Comparison of ENCODE assay signal across 9 mouse cellular contexts in the genomic region with DNA sequence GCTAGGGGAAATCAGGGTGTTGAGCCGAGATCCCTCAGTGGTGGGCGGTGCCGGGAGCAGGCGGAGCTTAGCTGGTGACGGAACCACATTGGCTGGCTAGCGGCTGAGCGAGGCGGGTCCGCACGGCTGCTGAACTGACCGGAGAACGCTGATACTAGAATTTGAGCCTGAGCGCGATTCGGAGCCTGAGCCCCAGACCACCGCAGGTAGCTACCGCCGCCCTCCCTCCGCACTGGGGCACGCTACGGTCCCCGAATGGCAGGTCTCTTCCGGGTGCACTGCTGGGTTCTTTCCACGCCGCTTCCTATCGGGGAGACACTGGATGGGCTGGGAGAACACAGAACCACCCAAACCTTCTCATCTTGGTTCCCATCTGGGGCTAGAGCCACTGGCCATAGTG. TPM values are rescaled to one million over a fixed set of nuclear protein-coding genes. Genes with fewer than 3 reads are reported as not detected.
A peak's percentile ranks its signal among the peaks of the same experiment; 100 is the strongest.
DNase-seq lines count a peak whose midpoint lies in the region; ATAC-seq and TF ChIP-seq lines count a peak whose summit lies in the region.
"Had no signal": no experiment of that assay in that cellular context is flagged by ENCODE, and none has a peak within 500 bp of the region (broad histone marks: within the 10 kb centered on the region; RNA-seq: fewer than 3 reads in every experiment).

Aldh1b1 (plus strand) TSS at position 59 of the 400 bp plus-strand sequence.

- peak within 1 kb of the TSS; percentile 78 for H3K4me3 ChIP-seq in bone marrow, adult 2 months (replicated peaks; ENCODE audit: control insufficient read depth, low read depth, low read length)
- peak within 1 kb of the TSS; percentile 61 for H3K4me3 ChIP-seq in forebrain, embryonic 16.5 days (replicated peaks; ENCODE audit: low read length)
- peak within 1 kb of the TSS; percentile 58 for H3K4me3 ChIP-seq in liver, embryonic 16.5 days (ENCODE audit: low read depth, low read length)
- H3K4me3 ChIP-seq in neural tube, embryonic 11.5 days (ENCODE audit: low read depth, low read length) = peak within 1 kb of the TSS; percentile 39
- H3K4me3 ChIP-seq in stomach, embryonic 16.5 days (replicated peaks; ENCODE audit: low read length) = peak within 1 kb of the TSS; percentile 57

- no peak for TF ChIP-seq CTCF in bone marrow, adult 2 months (IDR thresholded peaks at IDR 0.05; ENCODE audit: control insufficient read depth, insufficient read depth, low read length)

- H3K9me3 ChIP-seq in forebrain, embryonic 16.5 days (ENCODE audit: control insufficient read depth, low read length) = no peaks in the 10 kb centered on the region
- H3K9me3 ChIP-seq in liver, embryonic 16.5 days (replicated peaks; ENCODE audit: control insufficient read depth, low read length) = no peaks in the 10 kb centered on the region
- H3K9me3 ChIP-seq in neural tube, embryonic 11.5 days (ENCODE audit: control insufficient read depth, low read length) = no peaks in the 10 kb centered on the region
- no peaks in the 10 kb centered on the region for H3K9me3 ChIP-seq in stomach, embryonic 16.5 days (replicated peaks; ENCODE audit: control insufficient read depth, low read length)

- TF ChIP-seq POLR2A in bone marrow, adult 2 months (IDR thresholded peaks at IDR 0.05; ENCODE audit: borderline replicate concordance, control insufficient read depth, low read depth, low read length) = peak; percentile 20; the same call in 1 of the 2 replicates

- intact Hi-C loops in heart, postnatal 25 days (cut with DNase I) = no loop called here

- peak within 1 kb of the TSS; percentile 71 for H3K4me2 ChIP-seq in forebrain, embryonic 16.5 days (ENCODE audit: low read length)
- H3K4me2 ChIP-seq in liver, embryonic 16.5 days (ENCODE audit: low read depth, low read length) = peak within 1 kb of the TSS; percentile 56
- peak within 1 kb of the TSS; percentile 70 for H3K4me2 ChIP-seq in neural tube, embryonic 11.5 days (ENCODE audit: low read depth)
- H3K4me2 ChIP-seq in stomach, embryonic 16.5 days (ENCODE audit: low read depth, low read length) = peak within 1 kb of the TSS; percentile 84

- ATAC-seq in forebrain, embryonic 16.5 days = peak; percentile 93
- ATAC-seq in liver, embryonic 16.5 days (ENCODE audit: low read depth) = peak; percentile 80
- ATAC-seq in neural tube, embryonic 11.5 days (ENCODE audit: insufficient read depth, low FRiP score, low TSS enrichment) = peak; percentile 73; the same call in 1 of the 2 replicates
- peak; percentile 78 for ATAC-seq in stomach, embryonic 16.5 days (ENCODE audit: insufficient read depth, low FRiP score)
- ATAC-seq: Patski had no signal

- under 1% methylated on average over 26 of the region's 26 CpGs for WGBS in bone marrow, adult 2 months
- WGBS in forebrain, embryonic 16.5 days = 0% methylated on average over 26 of the region's 26 CpGs
- WGBS in large intestine, adult 2 months = 2% methylated on average over 26 of the region's 26 CpGs
- under 1% methylated on average over 26 of the region's 26 CpGs for WGBS in liver, embryonic 16.5 days (ENCODE audit: insufficient replicate concordance)
- under 1% methylated on average over 26 of the region's 26 CpGs for WGBS in neural tube, embryonic 11.5 days
- 1% methylated on average over 26 of the region's 26 CpGs for WGBS in stomach, embryonic 16.5 days

- H3K27ac ChIP-seq in bone marrow, adult 2 months (ENCODE audit: control insufficient read depth, insufficient read depth, low read depth, low read length, poor library complexity) = no peak within 1 kb of the TSS
- H3K27ac ChIP-seq in forebrain, embryonic 16.5 days (ENCODE audit: low read length) = peak within 1 kb of the TSS; percentile 39; the same call in 1 of the 2 replicates
- H3K27ac ChIP-seq in liver, embryonic 16.5 days (ENCODE audit: low read length) = peak within 1 kb of the TSS; percentile 52; the same call in 1 of the 2 replicates
- H3K27ac ChIP-seq in neural tube, embryonic 11.5 days (ENCODE audit: low read depth, low read length) = 0 out of 2 replicates have a peak within 1 kb of the TSS, but pooled peaks have one; percentile 49
- H3K27ac ChIP-seq in stomach, embryonic 16.5 days (ENCODE audit: low read length) = 0 out of 2 replicates have a peak within 1 kb of the TSS, but pooled peaks have one; percentile 42

- H3K9ac ChIP-seq in forebrain, embryonic 16.5 days (replicated peaks; ENCODE audit: low read depth, low read length) = peak within 1 kb of the TSS; percentile 68
- H3K9ac ChIP-seq in liver, embryonic 16.5 days (ENCODE audit: low read depth, low read length) = peak within 1 kb of the TSS; percentile 54
- peak within 1 kb of the TSS; percentile 55 for H3K9ac ChIP-seq in neural tube, embryonic 11.5 days (ENCODE audit: low read length)
- peak within 1 kb of the TSS; percentile 73 for H3K9ac ChIP-seq in stomach, embryonic 16.5 days (ENCODE audit: low read length)

- H3K27me3 ChIP-seq in forebrain, embryonic 16.5 days (replicated peaks; ENCODE audit: control insufficient read depth, insufficient read depth, low read length) = no peaks in the 10 kb centered on the region
- H3K27me3 ChIP-seq in liver, embryonic 16.5 days (ENCODE audit: control insufficient read depth, insufficient read depth, low read depth, low read length) = no peaks in the 10 kb centered on the region
- H3K27me3 ChIP-seq in neural tube, embryonic 11.5 days (ENCODE audit: control insufficient read depth, insufficient read depth, low read length) = no peaks in the 10 kb centered on the region
- H3K27me3 ChIP-seq in stomach, embryonic 16.5 days (ENCODE audit: control insufficient read depth, insufficient read depth, low read length) = no peaks in the 10 kb centered on the region
- H3K27me3 ChIP-seq: Patski had no signal

- peaks cover 4% of the 10 kb centered on the region for H3K36me3 ChIP-seq in forebrain, embryonic 16.5 days (ENCODE audit: control insufficient read depth, insufficient read depth)
- no peaks in the 10 kb centered on the region for H3K36me3 ChIP-seq in liver, embryonic 16.5 days (ENCODE audit: control insufficient read depth, insufficient read depth)
- no peaks in the 10 kb centered on the region for H3K36me3 ChIP-seq in neural tube, embryonic 11.5 days (ENCODE audit: control insufficient read depth, insufficient read depth, low read length)
- H3K36me3 ChIP-seq in stomach, embryonic 16.5 days (ENCODE audit: control insufficient read depth, insufficient read depth, low read length) = peaks cover 7% of the 10 kb centered on the region; the same call in 1 of the 2 replicates

- peak; percentile 66 for DNase-seq in CD4-positive helper T cell, adult 2 months (ENCODE audit: low read depth, low spot score)
- DNase-seq in heart, postnatal 25 days (ENCODE audit: low spot score) = peak; percentile 48
- DNase-seq in large intestine, adult 2 months (ENCODE audit: low read depth, low spot score) = peak; percentile 60
- DNase-seq in neural tube, embryonic 11.5 days (ENCODE audit: low spot score) = peak; percentile 84

- no peaks in the 10 kb centered on the region; the same call in 1 of the 2 replicates for H3K4me1 ChIP-seq in bone marrow, adult 2 months (ENCODE audit: control insufficient read depth, insufficient read depth, low read length)
- peaks cover 22% of the 10 kb centered on the region for H3K4me1 ChIP-seq in forebrain, embryonic 16.5 days (replicated peaks; ENCODE audit: control insufficient read depth, insufficient read depth, low read length)
- H3K4me1 ChIP-seq in liver, embryonic 16.5 days (ENCODE audit: control insufficient read depth, low read depth, low read length) = peaks cover 3% of the 10 kb centered on the region
- no peaks in the 10 kb centered on the region for H3K4me1 ChIP-seq in neural tube, embryonic 11.5 days (ENCODE audit: control insufficient read depth, insufficient read depth, low read length)
- H3K4me1 ChIP-seq in stomach, embryonic 16.5 days (ENCODE audit: control insufficient read depth, insufficient read depth, low read length) = peaks cover 17% of the 10 kb centered on the region

RNA-seq across cellular contexts. Expression of gene Aldh1b1, which starts in this region (rescaled TPM):
- polyA plus RNA-seq in bone marrow, adult 2 months (2011; ENCODE audit: insufficient read depth, insufficient read length, low replicate concordance, missing spikeins) = 2.3 and 13.1 TPM in 2 replicates
- polyA plus RNA-seq in forebrain, embryonic 16.5 days (2015; fragmentation: Nextera tagmentation; extraction: Ambion mirVana) = 30.9 and 31.8 TPM in 2 replicates
- 10 to 100 TPM; 16.0 to 17.5 TPM for total RNA-seq in heart, postnatal 25 days (2021)
- polyA plus RNA-seq in large intestine, adult 2 months (2012; rRNA removed) = 396 and 510 TPM in 2 replicates
- 103 and 114 TPM in 2 replicates for polyA plus RNA-seq in liver, embryonic 16.5 days (2015; fragmentation: Nextera tagmentation; extraction: Ambion mirVana)
- 4.1 and 4.6 TPM in 2 replicates for polyA plus RNA-seq in neural tube, embryonic 11.5 days (2014; fragmentation: Nextera tagmentation; extraction: Ambion mirVana)
- polyA plus RNA-seq in stomach, embryonic 16.5 days (2015; fragmentation: Nextera tagmentation; extraction: Ambion mirVana) = 77.6 and 95.3 TPM in 2 replicates
